Mouse (Mus musculus): ENCODE results near the gene Ctnna3.

- TF ChIP-seq POLR2A (IDR thresholded peaks at IDR 0.05; ENCODE audit: insufficient read length, low read depth) = no peak
- TF ChIP-seq MYOG (IDR thresholded peaks at IDR 0.05; ENCODE audit: control insufficient read depth in 1 of 3, insufficient read depth in 1 of 3, insufficient read length in 2 of 3, low read depth in 2 of 3) = no peak
- TF ChIP-seq SRF (IDR thresholded peaks at IDR 0.05; ENCODE audit: control insufficient read depth, insufficient read length, low read depth) = no peak
- no peak for TF ChIP-seq TCF12 (IDR thresholded peaks at IDR 0.05; ENCODE audit: insufficient read depth, poor library complexity, severe bottlenecking)
Measured at GRCm38 (mm10) chr10:63457292-63458128, 27.6 kb downstream of the Ctnna3 start.

All from myocyte (in vitro differentiated cells).